Mouse (Mus musculus) neural tube, embryonic 10.5 days (tissue): ENCODE data around the gene Tmem116.

Experiments
- DNase-seq: peaks from one replicate; pipeline ENCODE4 v3.0.0-alpha.2; 2017; ENCODE audit warnings: low spot score; ENCODE audit errors: extremely low spot score

The Tmem116 gene

DNA sequence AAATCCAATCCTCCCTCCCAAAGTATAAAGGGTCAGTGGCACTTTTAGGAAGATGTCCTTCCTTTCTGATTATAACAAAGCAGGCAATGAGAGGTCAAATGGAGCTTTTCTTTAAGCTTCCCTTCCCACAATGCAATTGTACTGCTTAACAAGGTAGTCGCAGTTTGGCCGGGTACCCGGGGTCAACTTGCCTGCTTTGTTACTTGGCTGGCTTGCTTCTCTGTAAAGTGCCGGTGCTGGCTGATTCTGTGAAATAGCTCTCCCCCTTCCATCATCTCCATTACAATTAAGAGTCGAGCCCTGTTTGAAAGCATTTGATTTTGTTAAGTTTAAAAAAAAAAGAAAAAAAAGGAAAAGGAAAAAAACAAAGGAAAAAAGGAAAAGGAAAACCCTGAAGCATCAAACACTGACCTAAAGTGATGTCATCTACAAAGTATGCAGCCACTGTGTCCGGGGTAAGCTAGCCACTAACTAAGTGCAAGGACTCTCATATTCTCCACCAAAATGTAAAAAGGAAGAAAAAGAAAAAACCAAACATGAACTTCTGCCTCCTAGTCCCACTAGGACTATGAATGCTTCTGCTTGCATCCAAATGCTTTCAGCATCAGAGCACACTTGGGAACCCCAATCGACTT, 85.3 kb downstream of the Tmem116 start:
- DNase-seq = no peak

DNA sequence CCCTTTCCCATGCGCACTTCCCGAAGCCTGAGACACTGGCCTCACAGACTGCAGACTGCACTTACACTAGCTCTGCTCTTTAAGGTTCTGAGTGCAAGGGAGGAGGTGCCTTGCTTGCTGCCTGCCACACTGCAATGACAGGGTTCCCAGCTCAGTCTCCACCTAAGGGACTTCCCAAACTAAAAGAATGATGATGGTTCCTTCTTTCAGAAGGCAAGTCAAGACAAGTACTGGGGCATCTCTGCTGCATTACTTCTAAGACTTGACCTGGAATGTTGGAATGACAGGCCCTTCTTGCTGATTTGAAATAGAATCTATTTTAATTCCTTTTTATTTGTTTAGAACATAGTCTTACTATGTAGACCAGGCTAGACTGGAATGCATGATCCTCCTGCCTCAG, 85.9 kb downstream of the Tmem116 start:
- no peak for DNase-seq

DNA sequence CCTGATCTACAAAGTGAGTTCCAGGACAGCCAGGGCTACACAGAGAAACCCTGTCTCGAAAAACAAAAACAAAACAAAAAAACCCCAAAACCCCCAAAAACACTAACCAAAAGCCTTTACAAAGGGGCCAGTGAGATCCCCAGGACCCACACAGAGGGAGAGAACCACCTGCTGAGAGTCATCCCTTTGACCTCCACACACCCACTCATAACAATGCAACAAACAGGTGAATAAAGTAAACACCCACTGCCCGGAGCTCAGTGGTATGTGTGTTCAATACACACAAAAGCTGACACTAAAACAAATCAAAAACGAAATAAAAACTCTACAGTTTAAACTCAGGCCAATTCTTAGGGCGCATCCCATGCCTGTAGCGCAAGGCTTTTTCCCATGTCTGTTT, 88.4 kb downstream of the Tmem116 start:
- DNase-seq = no peak

DNA sequence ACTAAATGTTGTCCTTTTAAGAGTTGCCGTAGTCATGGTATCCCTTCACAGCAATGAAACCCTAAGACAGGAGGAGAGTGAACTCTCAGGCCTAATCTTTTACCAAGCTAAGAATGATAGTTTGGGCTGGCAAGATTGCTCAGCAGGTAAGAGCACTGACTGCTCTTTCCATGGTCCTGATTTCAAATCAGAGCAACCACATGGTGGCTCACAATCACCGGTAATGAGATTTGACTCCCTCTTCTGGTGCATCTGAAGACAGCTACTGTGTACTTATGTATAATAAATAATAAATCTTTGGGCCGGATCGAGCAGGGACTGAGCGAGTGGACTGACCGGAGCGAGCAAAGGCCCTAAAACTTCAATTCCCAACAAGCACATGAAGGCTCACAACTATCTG, 89.5 kb downstream of the Tmem116 start:
- DNase-seq = no peak

DNA sequence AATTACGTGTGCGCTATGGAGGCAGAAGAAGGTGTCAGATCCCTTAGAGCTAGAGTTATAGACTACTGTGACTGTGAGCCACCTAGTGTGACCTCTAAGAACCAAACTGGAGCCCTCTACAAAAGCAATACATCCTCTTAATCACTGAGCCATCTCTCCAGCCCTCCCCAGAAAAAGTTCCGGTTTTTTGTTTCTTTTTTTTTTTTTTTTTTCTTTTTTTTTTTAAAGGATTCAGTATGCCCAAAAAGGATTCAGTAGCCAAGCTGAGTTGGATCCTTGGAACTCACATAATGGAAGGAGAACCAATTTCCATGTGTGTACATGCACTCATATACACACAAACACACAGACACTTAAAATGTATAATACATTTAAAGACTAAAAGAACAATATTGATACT, 91.7 kb downstream of the Tmem116 start:
- DNase-seq = no peak

DNA sequence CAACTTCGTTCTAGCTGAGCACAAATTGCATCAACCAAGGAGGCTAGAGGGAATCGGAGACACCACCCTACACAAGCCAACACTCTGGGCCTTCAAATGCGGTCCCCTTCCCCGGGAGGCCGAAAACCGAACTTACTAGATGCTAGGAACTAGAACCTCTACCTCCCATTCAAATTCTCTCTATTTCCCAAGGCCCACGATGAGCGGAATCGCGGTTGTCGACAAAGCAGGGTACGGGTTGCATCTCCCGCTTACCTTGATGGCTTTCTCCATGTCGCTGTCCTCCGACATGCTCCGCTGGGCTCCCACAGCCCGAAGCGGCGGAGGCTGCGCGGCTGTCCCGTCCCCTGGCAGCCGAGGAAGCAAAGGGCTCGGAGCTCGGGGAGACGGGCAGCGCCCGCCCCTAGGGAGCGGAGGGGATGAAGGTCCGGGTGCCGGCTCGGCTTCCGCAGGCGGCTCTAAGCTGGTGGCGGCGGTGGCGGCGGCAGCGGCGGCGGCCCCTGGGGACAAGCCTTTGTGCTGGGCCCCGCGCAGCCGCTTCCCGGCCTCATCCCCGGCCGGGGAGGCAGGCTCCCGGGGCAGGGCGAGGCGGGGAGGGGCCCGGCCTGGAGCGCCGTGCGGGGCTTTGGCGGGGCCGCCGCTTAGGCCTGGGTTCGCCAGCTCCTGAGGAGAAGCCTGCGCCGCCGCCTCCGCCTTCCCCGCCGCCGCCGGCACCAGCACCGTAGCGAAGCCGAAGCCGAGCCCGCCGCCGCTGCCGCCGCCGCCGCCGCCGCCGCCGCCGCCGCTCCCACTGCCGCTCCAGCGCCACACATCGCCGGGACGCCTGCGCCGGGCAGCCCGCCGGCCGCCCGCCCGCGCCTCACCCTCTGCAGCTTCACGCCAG, 93.5 kb downstream of the Tmem116 start, which contains the start of the genes Adam1a and Gm42878:
Adam1a (minus strand) TSS at position 573 of the 883 bp plus-strand sequence.
Gm42878 (minus strand) TSS at position 573 of the 883 bp plus-strand sequence.
- DNase-seq = no peak

DNA sequence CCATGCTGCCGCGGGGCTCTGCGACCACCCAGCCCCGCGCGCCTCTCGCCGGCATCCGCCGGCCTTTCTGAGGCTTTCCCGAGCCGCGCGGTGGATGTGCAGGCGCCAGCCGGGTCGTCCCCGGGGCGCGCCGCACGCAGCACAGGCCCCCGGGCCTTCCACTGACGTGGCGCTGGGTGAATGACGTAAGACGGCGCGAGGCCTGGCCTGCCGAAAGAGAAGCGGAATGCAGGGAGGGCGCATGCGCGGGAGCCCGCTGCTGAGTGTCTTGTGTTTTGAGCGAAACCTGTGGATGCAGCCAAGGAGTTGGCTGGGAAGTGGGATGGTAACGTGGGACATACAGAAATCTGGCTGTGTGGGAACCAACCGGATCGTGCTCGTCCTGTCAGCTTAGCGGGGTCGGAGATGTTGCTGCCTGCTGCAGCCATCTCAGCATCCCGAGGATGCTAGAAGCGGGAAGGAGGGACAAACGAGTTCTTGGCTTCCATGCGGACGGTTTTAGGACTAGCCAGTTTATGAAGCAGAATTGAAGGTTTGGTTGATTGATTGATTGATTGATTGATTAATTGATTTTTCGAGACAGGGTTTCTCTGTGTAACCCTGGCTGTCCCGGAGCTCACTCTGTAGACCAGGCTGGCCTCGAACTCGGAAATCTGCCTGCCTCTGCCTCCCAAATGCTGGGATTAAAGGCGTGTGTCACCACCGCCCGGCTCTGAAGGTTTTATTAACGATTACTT, 94.3 kb downstream of the Tmem116 start, which contains the start of gene Mapkapk5:
Mapkapk5 (minus strand) TSS at position 113 of the 737 bp plus-strand sequence.
- peak; percentile 98 for DNase-seq

DNA sequence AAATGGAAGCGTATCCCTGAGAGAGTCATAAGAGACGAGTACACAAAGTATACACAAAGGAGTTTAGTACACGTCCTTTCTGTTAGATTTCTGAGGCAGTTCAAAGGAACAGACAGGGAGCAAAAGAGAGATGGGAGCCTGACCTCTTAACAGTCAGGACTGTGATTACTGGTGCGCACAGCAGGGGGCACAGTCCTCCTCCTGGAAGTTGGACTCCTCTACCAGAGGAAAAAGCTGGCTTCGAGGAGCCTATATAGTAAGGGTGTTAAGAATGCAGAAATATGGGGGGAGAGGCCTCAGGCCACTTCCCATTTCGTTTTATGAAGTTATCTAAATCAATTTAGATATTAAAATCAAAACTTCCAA, 94.8 kb downstream of the Tmem116 start:
- DNase-seq = peak; percentile 45

DNA sequence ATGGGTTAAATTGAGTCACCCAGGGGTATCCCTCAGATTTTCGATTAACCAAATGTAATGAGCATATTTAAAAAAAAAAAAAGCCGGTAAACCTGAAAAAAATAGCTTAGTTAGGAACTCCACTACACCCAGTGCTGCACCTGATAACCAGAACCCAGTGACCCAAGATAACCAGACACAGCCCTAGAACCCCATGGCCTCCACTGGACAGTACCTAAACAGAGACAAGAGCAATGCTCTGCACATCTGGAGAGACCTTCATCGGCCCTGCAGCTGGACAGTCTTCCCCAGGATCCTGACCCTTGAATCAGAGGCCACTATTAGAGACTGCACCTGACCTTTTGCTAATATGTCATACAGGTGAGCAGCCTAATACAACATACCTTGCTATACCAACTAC, 95.4 kb downstream of the Tmem116 start:
- DNase-seq = no peak

DNA sequence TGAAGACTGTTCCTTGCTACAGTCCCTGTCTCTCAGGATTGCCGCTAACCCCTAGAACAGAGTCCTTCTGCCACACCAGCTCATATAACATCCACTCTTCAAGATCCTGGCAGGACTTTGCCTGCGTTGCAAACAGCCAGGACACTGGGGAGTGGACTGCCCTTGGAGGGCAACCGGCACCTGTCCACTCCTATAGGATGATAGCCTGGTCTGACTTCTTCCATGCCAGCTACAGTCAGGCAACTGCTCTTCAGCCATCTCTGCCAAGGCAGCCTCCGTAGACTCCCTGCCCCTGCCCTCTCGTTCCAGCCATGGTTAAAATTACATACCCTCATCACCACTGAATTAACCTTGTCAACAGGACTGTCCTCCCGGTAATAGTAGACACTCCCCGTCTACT, 97.5 kb downstream of the Tmem116 start:
- DNase-seq = no peak

DNA sequence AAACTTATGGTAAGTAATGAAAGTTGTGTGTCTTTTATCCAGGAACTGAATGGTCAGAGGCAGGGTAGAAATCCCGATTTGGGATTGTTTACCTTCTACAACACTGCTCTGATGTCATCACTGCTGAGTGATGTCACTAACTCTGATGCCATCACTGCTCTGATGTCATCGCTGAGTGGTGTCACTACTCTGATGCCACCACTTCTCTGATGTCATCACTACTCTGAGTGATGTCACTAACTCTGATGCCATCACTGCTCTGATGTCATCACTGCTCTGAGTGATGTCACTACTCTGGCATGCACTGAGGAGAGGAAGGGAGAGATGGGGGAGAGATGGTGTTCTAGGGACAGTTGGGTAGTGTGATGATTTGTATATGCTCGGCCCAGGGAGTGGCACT, 110.7 kb downstream of the Tmem116 start:
- no peak for DNase-seq

DNA sequence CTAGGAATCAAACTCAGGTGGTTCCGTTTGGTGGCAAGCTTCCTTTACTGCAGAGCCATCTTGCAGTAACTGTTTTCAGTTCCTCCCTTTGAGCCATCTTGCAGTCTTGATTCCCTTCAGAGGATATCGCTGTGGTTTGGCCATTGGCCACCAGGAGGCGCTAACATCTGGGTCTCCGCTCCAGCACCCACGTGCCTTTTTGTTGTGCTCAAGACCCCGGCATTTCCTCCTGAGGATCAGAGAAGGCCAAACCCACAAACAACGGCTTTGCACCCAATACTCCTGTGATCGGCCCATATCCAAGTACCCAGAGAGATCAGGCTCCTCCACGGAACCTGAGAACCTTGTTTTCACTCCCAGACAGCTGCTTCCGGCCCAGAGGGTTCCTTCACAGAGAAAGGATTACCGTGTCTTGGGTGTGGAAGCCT, 112.8 kb downstream of the Tmem116 start:
- peak; percentile 93 for DNase-seq

DNA sequence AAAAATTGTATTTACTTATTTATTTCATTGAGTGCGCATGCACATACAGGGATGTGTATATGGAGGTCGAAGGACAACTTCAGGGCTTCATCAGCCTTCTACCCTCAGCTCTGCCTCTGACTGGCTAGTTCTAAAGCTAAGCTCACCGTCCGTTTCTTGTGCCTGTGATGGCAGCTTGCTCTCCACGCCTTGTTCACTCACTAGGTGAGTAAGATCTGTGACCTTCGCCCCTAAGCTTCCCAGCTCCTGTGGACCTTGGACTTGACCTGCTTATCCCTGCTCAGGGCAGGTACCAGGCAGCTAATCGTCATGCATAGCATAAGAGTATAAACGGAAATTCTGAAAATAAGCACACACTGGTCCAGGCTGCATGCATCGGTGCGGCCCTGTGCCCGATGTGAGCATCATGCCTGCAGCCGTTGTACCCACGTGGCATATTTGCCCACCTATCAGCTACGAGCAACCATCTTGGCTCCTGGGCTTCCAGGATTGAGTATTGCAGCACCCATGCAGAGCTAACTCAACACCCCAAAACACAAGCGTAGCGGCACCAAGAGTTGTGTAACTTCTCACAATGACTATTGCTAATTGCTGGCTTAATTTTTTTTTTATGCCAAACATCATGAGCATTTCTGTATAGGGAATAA, 114.5 kb downstream of the Tmem116 start:
- no peak for DNase-seq

DNA sequence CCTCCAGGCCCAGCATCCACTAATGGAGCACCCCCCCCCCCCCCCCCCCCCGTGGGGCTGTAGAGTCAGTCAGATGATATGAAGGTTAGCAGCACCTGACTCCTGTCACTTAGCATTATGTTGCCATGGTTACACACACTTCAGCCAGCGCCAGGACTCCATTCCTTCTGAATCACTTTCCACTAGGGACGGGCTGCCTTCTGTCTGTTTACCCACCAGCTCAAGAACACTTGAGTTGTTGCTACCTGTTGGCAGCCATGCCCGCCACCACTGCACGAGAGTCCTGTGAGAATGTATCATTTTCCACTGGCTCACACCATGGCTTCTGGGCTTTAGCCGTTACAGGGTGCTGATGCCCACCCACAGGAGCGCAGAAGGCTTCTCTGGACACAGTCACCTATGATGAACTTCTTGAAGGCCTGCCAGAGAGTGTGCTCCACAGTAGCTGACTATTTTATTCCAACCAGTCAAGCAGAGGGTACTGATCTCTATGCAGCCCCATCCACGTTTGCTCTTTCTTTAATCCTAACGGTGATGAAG, 118.3 kb downstream of the Tmem116 start:
- DNase-seq = no peak

DNA sequence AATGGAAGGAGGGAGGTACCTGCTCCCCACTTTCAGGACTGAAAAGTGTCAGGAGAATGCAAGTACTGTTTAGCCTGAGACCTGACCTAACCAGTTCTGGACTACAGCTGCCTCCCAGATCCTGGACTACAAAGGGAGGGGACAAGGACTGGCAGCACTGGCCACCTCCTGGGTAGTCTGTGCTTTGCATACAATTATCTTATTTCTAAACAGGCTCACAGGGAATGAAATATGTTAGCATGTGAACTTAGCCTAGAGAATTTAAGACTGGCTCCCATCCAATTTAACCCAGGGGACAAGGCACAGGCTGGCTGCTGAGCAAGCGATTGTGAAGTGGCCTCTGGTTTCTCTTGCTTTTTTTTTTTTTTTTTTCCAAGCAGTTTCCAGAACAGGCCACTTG, 119.1 kb downstream of the Tmem116 start:
- DNase-seq = no peak
